Mouse (Mus musculus): ENCODE data around the gene Svs3a. TPM values are rescaled to one million over a fixed set of nuclear protein-coding genes. Genes with fewer than 3 reads are reported as not detected.
"Not testable (repeated sequence)": the region's sequence is repeated elsewhere in the genome, so short reads cannot be mapped to it uniquely, and the experiment has no call there.

The Svs3a gene
- not detected in 2 replicates for polyA plus RNA-seq (2015; fragmentation: Nextera tagmentation; extraction: Ambion mirVana)

DNA sequence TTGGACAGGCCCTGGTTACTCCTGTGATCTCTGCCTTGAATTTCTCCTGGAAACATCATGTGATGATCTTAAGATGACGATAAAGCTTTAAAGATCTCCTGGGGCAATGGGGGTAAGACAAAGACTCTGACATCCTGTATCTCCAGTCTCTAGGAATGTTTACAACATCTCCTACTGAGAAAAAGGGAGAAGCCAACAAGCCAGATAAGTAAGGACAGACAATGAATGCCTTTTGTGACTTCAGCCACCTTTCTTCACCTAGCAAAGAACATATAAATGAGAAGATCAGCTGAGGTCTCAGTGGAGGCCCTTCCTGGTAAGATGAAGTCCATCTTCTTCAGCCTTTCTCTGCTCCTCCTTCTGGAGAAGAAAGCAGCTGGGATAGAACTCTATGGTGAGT is at the start of gene Svs3a:
Gene Svs3a, plus strand, starts transcription at position 301 of the 400 bp plus-strand sequence.
- not testable (repeated sequence) for H3K4me2 ChIP-seq (replicated peaks); ATAC-seq (ENCODE audit: insufficient number of reproducible peaks, low FRiP score, low TSS enrichment, low read depth); H3K27ac ChIP-seq (replicated peaks); H3K27me3 ChIP-seq; H3K9me3 ChIP-seq (replicated peaks); H3K4me3 ChIP-seq (replicated peaks); H3K9ac ChIP-seq; H3K4me1 ChIP-seq; H3K36me3 ChIP-seq
- WGBS: 59% methylated on average over 1 of the region's 1 CpGs

DNA sequence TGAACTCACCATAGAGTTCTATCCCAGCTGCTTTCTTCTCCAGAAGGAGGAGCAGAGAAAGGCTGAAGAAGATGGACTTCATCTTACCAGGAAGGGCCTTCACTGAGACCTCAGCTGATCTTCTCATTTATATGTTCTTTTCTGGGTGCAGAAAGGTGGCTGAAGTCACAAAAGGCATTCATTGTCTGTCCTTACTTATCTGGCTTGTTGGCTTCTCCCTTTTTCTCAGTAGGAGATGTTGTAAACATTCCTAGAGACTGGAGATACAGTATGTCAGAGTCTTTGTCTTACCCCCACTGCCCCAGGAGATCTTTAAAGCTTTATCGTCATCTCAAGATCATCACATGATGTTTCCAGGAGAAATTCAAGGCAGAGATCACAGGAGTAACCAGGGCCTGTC is 32.5 kb upstream of the Svs3a start, which contains the start of gene Svs3b:
Gene Svs3b, minus strand, starts transcription at position 101 of the 400 bp plus-strand sequence.
- not testable (repeated sequence) for ATAC-seq (ENCODE audit: insufficient number of reproducible peaks, low FRiP score, low TSS enrichment, low read depth); H3K27me3 ChIP-seq; H3K4me2 ChIP-seq (replicated peaks); H3K9me3 ChIP-seq (replicated peaks); H3K27ac ChIP-seq (replicated peaks); H3K4me1 ChIP-seq; H3K36me3 ChIP-seq; H3K4me3 ChIP-seq (replicated peaks); H3K9ac ChIP-seq
- 81% methylated on average over 1 of the region's 1 CpGs for WGBS

DNA sequence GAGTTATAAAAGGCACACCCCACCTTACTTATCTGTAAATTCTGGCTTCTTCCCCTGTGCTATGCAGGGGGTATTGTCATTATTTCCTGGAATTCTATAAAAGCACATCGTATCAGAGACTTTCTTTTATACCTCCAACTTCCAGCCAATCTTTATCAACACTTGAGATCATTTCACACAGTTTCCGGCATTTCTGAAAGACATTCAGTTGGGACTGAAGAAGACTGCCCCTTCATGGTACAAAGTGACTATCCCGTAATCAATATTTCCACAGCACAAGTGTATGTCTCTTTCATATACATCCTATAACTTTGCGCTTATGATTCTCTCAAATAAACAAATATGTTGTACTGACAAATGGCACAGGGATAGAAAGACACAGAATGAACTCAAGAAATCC is 10.7 kb upstream of the Svs3a start, which contains the start of gene Svs4:
Gene Svs4, minus strand, starts transcription at position 101 of the 400 bp plus-strand sequence.
- Histone ChIP-seq H3K9me3 (replicated peaks) (no peaks in the 10 kb centered on the region), H3K4me1 (no peaks in the 10 kb centered on the region), H3K36me3 (no peaks in the 10 kb centered on the region), H3K27me3 (no peaks in the 10 kb centered on the region), H3K4me3 (replicated peaks) (no peak within 1 kb of the TSS), H3K27ac (replicated peaks) (no peak within 1 kb of the TSS), H3K4me2 (replicated peaks) (no peak within 1 kb of the TSS), H3K9ac (no peak within 1 kb of the TSS)
- 94% methylated on average over 4 of the region's 4 CpGs for WGBS
- ATAC-seq (ENCODE audit: insufficient number of reproducible peaks, low FRiP score, low TSS enrichment, low read depth): no peak

DNA sequence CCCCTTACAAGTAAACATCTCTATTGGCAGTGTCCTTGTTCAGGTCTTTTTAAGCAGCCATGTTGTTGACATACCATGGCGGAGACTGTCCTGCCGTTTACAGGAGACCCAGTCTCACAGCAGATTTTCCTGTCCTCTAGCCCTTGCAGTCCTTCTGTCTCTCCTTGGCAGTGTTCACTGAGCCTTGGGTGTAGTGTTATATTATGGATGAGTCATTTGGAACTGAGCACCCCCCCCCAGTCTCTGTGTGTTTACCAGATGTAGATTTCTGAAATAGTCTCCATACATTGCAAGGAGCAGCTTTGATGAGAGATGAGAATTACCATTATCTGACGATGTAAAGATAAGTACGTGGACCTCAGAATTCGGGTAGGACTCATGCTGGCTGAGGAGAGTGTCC is 23.5 kb downstream of the Svs3a start:
- Histone ChIP-seq H3K27ac (replicated peaks) (no peak overlapping the region), H3K27me3 (no peaks in the 10 kb centered on the region), H3K9me3 (replicated peaks) (no peaks in the 10 kb centered on the region), H3K4me2 (replicated peaks) (no peak overlapping the region), H3K4me3 (replicated peaks) (no peak overlapping the region), H3K4me1 (no peaks in the 10 kb centered on the region), H3K9ac (no peak overlapping the region), H3K36me3 (no peaks in the 10 kb centered on the region)
- WGBS: 82% methylated on average over 5 of the region's 5 CpGs
- ATAC-seq (ENCODE audit: insufficient number of reproducible peaks, low FRiP score, low TSS enrichment, low read depth): no peak

DNA sequence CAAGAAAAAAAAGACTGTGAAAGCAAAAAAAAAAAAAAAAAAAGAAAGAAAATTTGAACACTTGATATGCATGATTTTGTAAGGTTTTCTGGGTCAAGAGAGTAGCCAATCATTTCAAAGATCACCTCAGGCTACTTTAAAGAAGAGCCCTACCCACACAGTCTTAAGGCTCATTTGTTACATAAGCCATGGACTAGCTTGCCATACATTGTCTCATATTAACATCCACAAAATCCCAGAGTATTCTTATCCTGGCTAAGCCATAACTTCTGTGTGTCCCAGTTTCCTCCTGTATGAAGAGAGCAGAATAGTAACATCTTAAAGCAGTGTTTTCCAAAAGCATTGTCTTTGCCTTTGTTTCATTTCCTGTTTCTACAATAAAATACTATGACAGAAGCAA is 26.4 kb downstream of the Svs3a start:
- not testable (repeated sequence) for H3K9me3 ChIP-seq (replicated peaks); H3K4me2 ChIP-seq (replicated peaks); ATAC-seq (ENCODE audit: insufficient number of reproducible peaks, low FRiP score, low TSS enrichment, low read depth); H3K4me3 ChIP-seq (replicated peaks); H3K27ac ChIP-seq (replicated peaks); H3K9ac ChIP-seq; H3K27me3 ChIP-seq; H3K36me3 ChIP-seq; H3K4me1 ChIP-seq

DNA sequence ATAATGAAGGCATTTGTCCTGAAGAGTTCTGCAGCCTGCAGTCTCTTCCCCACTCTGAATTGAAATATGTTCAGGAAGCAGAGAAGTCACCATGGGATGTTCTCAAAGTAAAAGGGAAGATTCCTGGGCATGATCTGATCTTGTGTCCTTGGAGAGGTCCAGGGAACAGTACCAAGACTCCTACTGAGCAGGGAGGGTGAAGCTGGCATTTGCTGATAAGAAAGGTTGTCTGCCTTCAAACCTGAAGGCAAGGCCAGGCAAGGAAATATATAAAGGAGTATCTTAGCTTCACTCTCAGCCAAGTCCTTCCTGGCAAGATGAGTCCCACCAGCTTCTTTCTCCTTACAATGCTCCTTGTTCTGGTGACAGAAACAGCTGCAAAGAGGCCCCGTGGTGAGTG is 27.4 kb downstream of the Svs3a start, which contains the start of gene Svs6:
Gene Svs6, plus strand, starts transcription at position 301 of the 400 bp plus-strand sequence.
- H3K27me3 ChIP-seq; H3K4me2 ChIP-seq (replicated peaks); ATAC-seq (ENCODE audit: insufficient number of reproducible peaks, low FRiP score, low TSS enrichment, low read depth); H3K4me1 ChIP-seq; H3K9me3 ChIP-seq (replicated peaks); H3K9ac ChIP-seq; H3K36me3 ChIP-seq; H3K27ac ChIP-seq (replicated peaks); H3K4me3 ChIP-seq (replicated peaks): not testable (repeated sequence)
- 71% methylated on average over 1 of the region's 1 CpGs for WGBS

DNA sequence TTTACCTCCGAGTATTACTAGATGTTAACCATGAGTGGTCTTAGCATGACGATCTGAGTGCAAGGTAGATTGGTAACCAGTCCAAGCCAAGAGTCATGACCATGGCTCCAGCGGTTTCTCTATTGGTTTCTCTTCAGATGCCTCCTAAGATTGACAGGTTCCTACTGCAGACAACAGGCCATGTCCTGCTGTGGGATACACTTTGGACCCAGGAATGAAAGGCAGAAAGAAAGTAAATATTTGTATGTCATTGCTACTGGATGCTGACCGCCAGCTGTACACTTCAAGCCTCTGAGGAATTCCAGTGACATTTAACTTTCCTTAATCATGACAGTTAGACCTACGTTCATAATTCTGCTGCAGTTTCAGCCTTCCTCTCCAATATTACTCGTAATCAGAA is 31.9 kb downstream of the Svs3a start:
- Histone ChIP-seq H3K4me2 (replicated peaks) (no peak overlapping the region), H3K9ac (no peak overlapping the region), H3K27ac (replicated peaks) (no peak overlapping the region), H3K9me3 (replicated peaks) (no peaks in the 10 kb centered on the region), H3K27me3 (no peaks in the 10 kb centered on the region), H3K4me3 (replicated peaks) (no peak overlapping the region), H3K36me3 (no peaks in the 10 kb centered on the region), H3K4me1 (no peaks in the 10 kb centered on the region)
- no peak for ATAC-seq (ENCODE audit: insufficient number of reproducible peaks, low FRiP score, low TSS enrichment, low read depth)
- 86% methylated on average over 6 of the region's 6 CpGs for WGBS

DNA sequence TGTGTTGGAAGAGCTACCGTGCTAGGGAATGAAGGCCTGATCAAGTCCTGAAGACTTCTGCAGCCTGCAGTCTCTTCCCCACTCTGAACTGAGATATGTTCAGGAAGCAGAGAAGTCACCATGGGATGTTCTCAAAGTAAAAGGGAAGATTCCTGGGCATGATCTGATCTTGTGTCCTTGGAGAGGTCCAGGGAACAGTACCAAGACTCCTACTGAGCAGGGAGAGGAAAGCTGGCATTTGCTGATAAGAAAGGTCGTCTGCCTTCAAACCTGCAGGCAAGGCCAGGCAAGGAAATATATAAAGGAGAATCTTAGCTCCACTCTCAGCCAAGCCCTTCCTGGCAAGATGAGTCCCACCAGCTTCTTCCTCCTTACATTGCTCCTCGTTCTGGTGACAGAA is 43.4 kb downstream of the Svs3a start, which contains the start of gene Svs5:
Gene Svs5, plus strand, starts transcription at position 301 of the 400 bp plus-strand sequence.
- ATAC-seq (ENCODE audit: insufficient number of reproducible peaks, low FRiP score, low TSS enrichment, low read depth): not testable (repeated sequence)

More for the DNA sequence above, 43.4 kb downstream of the Svs3a start, which contains the start of gene Svs5:
- H3K4me1 ChIP-seq; H3K4me3 ChIP-seq (replicated peaks); H3K9ac ChIP-seq; H3K36me3 ChIP-seq; H3K27me3 ChIP-seq; H3K27ac ChIP-seq (replicated peaks); H3K9me3 ChIP-seq (replicated peaks); H3K4me2 ChIP-seq (replicated peaks): not testable (repeated sequence)
- WGBS: 74% methylated on average over 3 of the region's 3 CpGs

Other genes starting within 250 kb of the Svs3a start
- gene Stk4, start 218.9 kb upstream of the Svs3a start, polyA plus RNA-seq (2015; fragmentation: Nextera tagmentation; extraction: Ambion mirVana): 18.2 and 18.7 TPM in 2 replicates
- 59.1 and 66.0 TPM in 2 replicates for gene Tomm34, start 218.1 kb upstream of the Svs3a start, polyA plus RNA-seq (2015; fragmentation: Nextera tagmentation; extraction: Ambion mirVana)
- 0.49 and 0.96 TPM in 2 replicates for gene Kcns1, start 118.2 kb upstream of the Svs3a start, polyA plus RNA-seq (2015; fragmentation: Nextera tagmentation; extraction: Ambion mirVana)
- 6.1 and 6.6 TPM in 2 replicates for gene Wfdc5, start 106.5 kb upstream of the Svs3a start, polyA plus RNA-seq (2015; fragmentation: Nextera tagmentation; extraction: Ambion mirVana)
- gene Wfdc12, start 98.7 kb upstream of the Svs3a start, polyA plus RNA-seq (2015; fragmentation: Nextera tagmentation; extraction: Ambion mirVana): 0.22 TPM in 1 of 2 replicates, not detected in the other
- not detected in 2 replicates for gene Wfdc15a, start 89.1 kb upstream of the Svs3a start, polyA plus RNA-seq (2015; fragmentation: Nextera tagmentation; extraction: Ambion mirVana)
- not detected in 2 replicates for gene Wfdc15b, start 67.6 kb upstream of the Svs3a start, polyA plus RNA-seq (2015; fragmentation: Nextera tagmentation; extraction: Ambion mirVana)
- not detected in 2 replicates for gene Svs2, start 50.8 kb upstream of the Svs3a start, polyA plus RNA-seq (2015; fragmentation: Nextera tagmentation; extraction: Ambion mirVana)
- gene Svs3b, start 32.6 kb upstream of the Svs3a start, polyA plus RNA-seq (2015; fragmentation: Nextera tagmentation; extraction: Ambion mirVana): not detected in 2 replicates
- not detected in 2 replicates for gene Svs4, start 10.8 kb upstream of the Svs3a start, polyA plus RNA-seq (2015; fragmentation: Nextera tagmentation; extraction: Ambion mirVana)
- gene Svs6, start 27.5 kb downstream of the Svs3a start, polyA plus RNA-seq (2015; fragmentation: Nextera tagmentation; extraction: Ambion mirVana): not detected in 2 replicates
- gene Svs5, start 43.5 kb downstream of the Svs3a start, polyA plus RNA-seq (2015; fragmentation: Nextera tagmentation; extraction: Ambion mirVana): not detected in 2 replicates
- gene Slpi, start 99.8 kb downstream of the Svs3a start, polyA plus RNA-seq (2015; fragmentation: Nextera tagmentation; extraction: Ambion mirVana): 9.9 and 14.5 TPM in 2 replicates
- 0.50 and 0.98 TPM in 2 replicates for gene Rbpjl, start 113.9 kb downstream of the Svs3a start, polyA plus RNA-seq (2015; fragmentation: Nextera tagmentation; extraction: Ambion mirVana)
- 33.4 and 58.2 TPM in 2 replicates for gene Matn4, start 115.9 kb downstream of the Svs3a start, polyA plus RNA-seq (2015; fragmentation: Nextera tagmentation; extraction: Ambion mirVana)
- 113 and 114 TPM in 2 replicates for gene Sdc4, start 154.6 kb downstream of the Svs3a start, polyA plus RNA-seq (2015; fragmentation: Nextera tagmentation; extraction: Ambion mirVana)
- gene Sys1, start 167.7 kb downstream of the Svs3a start, polyA plus RNA-seq (2015; fragmentation: Nextera tagmentation; extraction: Ambion mirVana): 66.3 and 67.8 TPM in 2 replicates
- gene Gm20458, start 171.7 kb downstream of the Svs3a start, polyA plus RNA-seq (2015; fragmentation: Nextera tagmentation; extraction: Ambion mirVana): 12.2 and 12.5 TPM in 2 replicates
- gene Trp53tg5, start 184.5 kb downstream of the Svs3a start, polyA plus RNA-seq (2015; fragmentation: Nextera tagmentation; extraction: Ambion mirVana): not detected in 2 replicates
- 8.4 and 10.3 TPM in 2 replicates for gene Dbndd2, start 196.8 kb downstream of the Svs3a start, polyA plus RNA-seq (2015; fragmentation: Nextera tagmentation; extraction: Ambion mirVana)
- 63.0 and 70.5 TPM in 2 replicates for gene Pigt, start 208.3 kb downstream of the Svs3a start, polyA plus RNA-seq (2015; fragmentation: Nextera tagmentation; extraction: Ambion mirVana)

Data from embryonic facial prominence, embryonic 15.5 days (tissue).